Mouse (Mus musculus) ovary, postnatal 36 days (tissue): ENCODE measurements around the gene Zswim8.

Experiments used
- DNase-seq: peaks from one replicate; pipeline ENCODE4 v3.0.0; 2022; ENCODE audit warnings: low spot score, mixed read lengths

Zswim8 gene

DNA sequence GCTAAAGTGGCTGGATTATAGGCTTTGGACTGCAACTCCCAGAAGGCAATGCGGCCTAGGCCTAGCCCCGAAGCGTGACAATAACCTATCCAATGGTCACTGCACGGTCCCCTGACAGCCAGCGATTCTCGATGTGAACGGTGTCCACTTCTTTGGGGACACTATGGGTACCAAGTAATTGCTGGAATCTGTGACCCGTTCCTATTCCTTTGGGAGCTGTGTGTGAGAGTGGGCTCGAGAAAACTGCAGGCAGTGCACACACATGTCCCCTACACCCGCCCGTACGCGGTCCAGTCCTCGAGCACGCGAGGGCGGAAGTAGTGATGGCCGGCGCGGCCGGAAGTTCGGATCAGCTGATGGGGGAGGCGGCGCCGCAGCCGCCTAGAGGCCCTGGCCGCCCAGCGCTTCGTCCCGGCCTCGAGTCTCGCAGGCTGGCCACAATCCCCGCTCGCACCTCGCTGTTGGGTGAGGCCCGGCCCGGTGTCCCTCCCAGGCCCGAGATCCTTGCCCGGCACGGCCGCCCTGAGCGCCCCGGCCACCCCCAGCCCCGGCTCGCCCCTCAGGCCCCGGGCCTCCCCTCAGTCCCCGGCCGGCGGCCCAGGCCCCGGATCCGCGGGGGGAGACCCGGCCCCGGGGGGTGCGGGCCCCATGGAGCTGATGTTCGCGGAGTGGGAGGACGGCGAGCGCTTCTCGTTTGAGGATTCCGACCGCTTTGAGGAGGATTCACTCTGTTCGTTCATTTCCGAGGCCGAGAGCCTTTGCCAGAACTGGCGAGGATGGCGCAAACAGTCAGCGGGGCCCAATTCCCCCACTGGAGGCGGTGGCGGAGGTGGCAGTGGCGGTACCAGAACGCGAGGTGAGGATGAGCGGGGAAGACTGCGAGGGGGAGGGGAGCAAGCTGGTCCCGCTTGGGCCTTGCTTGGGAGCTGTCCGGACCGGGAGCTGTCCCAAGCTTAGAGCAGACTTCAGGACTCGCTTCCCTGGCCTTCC, at the start of gene Zswim8:
Gene Zswim8, plus strand, starts transcription at position 352 of the 990 bp plus-strand sequence.
- DNase-seq = peak; percentile 89

DNA sequence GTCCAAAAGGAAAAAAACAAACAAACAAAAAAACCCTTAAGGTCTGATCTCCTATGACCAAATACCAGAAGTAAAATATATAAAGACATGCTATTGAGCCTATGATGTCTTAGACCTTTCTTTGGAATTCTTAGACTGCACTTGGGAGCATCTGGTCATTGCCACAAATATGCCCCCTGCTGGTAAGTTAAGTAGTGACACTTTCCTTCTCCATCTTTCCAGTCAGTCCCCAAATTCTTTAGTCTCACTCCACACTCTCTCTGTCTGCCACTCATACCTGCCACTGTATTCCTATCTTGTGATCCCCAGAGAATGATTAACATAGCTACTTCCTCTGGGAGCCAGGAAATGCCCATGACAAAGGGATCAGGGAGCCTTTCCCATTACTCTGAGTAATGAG, 49.0 kb upstream of the Zswim8 start:
- no peak for DNase-seq

DNA sequence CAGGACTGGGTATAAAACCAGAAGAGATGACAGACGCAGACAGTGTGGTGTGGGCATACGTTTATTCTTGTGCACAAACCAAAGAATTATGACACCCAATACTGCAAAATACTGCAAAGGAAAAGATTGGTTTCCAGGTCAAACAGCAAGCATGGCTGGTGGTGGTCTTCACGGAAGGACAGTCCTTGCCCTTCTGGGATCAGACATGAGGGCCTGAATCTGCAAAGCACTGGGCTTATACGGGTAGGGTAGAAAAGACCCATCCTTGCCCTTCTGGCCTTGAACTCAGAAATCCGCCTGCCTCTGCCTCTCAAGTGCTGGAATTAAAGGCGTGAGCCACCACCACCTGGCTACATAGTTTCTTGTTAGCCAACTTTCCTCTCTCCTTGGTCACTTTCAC, 48.5 kb upstream of the Zswim8 start:
- no peak for DNase-seq

DNA sequence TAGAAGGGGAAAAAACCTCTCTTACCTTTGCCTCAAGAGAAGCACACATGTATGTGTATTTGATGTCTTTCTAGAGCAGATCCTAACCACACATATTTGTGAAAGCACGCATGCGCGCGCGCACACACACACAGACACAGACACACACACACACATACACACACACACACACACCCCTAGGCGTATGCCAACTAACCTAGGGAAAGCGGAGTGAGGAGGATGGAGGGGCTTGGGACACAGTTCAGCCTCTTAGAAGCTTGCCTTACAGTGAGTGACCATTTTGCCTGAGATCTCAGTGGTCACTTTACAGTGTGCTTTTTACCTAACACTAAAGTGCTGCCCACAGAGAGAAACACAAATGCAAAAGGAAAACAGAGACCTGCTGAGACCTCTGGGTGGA, 47.7 kb upstream of the Zswim8 start:
- no peak for DNase-seq

DNA sequence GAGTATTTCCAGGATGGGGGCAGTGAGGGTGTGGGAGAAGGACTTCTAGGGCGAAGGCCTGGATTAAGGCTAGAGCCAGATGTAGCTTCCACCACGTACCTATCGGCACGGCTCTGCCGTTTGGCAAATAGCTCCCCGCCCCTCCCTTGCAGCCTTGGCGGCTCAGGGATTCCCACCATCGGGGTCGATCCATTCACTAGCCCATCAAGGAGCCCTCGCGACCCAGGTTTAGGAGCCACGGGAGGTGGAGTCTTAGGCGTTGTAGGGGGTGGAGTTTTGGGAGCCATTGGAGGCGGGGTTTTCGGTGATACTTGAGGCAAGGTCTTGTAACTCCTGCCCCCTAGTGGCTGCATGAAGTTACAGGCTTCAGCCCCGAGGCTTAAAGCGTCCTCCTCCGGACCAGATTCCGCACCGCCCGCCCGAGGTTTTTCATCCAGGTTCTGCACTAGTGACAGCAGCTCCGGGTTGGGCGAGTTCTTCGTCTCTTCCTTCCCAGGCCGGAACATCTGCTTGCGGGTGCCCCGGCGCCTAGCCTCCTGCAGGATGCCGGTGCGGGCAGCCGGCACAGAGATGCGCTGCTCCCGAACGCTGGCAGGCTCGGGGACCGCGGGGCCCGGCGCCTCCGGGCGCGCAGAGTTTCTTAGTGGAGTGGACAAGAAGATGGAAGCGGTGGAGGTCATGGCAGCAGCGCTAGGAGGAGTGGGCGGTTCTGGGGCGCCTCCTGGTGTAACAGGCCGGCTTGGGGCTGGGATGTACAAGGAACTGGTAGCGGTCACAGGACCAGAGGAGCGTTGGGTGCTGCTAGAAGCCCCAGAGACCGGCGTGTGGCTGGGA, 46.3 kb upstream of the Zswim8 start:
- DNase-seq = peak; percentile 88

DNA sequence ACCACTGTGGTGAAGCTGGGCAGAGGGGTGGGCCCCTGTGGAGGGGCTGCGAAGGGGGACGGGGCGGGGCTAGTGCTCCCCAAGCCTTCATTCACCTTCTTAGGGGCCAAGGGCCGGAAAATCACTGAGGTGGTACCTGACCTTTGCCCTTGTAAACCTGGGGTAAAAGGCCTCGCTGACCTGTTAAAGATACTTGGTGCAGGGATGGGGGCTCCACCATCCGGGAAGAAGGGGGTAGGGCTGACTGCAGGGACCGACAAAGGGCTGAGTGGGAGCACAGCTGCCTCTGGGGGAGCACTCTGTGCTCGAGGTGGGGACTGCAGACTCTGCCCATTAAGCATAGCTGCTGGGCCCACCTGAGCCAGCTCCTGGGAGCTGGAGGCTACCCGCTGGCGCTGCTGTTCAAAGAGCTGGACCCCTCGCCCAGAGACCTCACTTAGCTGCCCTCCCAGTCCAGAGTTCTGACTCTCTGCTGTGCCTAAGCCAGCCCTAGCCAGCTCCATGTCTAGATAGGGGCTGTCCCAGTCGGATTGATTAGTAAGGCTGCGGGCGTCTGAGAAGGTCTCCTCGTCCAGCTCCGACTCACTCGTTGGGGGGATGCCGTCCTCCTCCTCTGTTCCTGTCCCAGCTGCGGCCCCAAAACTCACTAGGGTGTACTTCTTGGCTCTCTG, 45.6 kb upstream of the Zswim8 start:
- no peak for DNase-seq

DNA sequence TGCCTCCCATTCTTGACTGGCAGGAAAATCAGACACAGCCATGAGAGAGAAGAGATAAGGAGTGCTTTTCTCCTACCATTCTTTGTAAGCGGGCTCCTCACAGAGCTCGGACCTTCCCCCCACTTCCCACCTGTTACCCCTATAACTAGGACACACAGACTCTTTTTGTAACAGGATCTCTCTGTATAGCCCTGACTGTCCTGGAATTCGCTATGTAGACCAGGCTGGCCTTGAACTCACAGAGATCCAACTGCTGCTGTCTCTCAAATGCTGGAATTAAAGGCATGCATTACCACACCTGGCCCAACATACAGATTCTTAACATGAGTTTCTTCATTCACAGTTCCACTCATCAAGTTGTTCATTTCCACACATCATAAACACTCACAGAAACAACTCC, 44.6 kb upstream of the Zswim8 start:
- DNase-seq = no peak

DNA sequence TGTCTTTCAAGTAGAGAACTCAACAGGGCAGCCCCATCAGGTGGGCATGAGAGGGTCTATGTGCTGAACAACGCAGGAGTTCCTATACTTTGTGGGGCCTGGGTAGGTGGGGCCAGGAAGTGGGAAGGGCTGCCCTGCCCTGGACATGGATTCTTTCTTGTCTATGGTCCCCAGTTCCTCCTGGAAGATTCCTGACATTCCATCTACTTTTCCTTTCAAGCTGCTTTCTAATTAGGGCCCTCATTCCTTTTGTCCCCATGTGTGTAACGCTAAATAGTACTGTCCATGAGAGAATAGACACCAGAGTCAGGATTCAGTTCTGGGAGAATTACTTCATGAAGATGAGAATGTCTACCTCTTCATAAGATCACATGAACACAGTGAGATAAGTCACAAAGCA, 43.8 kb upstream of the Zswim8 start:
- no peak for DNase-seq

DNA sequence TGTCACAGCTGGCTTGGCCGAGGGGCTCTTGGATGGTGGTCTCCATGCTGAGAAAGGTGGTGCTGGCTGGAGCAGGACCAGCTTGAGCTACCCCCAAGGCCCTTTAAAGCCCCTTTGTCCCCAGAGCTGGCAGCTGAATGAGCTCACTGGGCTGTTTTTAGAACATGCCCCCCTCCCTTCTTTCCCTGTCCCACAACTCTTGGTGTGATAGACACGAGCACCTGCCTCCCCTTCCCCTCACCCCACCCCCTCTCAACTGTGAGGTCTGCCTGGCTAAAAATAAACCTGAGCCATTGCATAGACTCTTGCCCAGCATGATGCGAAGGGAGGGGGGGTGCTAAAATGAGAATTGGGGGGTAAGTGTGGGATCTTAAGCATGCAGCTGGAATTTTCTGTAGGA, 42.9 kb upstream of the Zswim8 start:
- DNase-seq = no peak

DNA sequence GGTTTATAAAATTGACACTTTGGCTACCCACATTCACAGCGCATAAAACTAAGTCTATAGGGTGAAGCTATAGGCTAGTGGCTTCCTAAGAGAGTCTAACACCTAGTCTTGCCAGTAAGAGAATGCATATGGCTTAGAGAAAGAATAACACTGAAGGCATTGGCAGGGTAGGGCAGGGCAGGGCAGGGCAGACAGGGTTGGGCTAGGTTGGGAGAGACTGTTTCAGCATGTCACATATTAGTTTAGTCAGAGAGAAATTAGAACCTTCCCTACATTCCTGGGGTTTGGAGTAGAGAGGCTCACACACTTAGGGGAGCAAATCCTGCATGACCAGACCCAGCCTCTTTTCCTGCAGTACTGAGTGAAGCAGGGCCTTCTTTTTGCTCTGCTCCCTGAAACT, 39.9 kb upstream of the Zswim8 start:
- no peak for DNase-seq

DNA sequence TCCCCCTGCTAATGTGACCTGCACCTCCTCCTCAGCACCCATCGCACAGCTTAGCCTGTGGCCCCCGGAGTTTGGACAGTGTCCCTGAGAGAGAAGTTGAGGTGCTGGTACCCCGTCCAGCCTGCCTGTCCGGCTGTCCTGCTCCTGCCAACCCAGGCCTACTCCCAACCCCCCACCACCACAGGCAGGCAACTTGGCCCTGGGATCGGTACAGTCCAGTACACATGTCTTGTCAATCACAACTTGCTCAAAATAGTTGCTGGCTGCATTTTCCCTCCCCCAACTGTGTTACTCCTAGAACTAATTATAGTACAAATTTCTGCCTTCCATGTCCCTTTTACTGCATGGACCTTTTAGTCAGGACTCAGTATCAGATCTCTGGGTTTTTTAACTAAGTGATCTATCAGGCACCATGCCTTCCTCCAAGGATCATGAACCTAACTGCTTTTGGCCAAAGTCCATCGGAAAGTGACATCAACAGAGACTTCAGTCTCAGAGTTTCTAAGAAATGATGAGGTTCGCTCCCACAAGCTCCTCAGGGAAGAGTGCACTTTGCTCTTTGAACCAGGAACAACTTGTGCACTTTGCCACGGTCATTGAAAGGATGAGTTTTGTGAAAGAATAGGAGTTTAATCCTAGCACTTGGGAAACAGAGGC, 39.1 kb upstream of the Zswim8 start, which contains the start of gene Synpo2l:
Gene Synpo2l, minus strand, starts transcription at position 201 of the 657 bp plus-strand sequence.
- no peak for DNase-seq

DNA sequence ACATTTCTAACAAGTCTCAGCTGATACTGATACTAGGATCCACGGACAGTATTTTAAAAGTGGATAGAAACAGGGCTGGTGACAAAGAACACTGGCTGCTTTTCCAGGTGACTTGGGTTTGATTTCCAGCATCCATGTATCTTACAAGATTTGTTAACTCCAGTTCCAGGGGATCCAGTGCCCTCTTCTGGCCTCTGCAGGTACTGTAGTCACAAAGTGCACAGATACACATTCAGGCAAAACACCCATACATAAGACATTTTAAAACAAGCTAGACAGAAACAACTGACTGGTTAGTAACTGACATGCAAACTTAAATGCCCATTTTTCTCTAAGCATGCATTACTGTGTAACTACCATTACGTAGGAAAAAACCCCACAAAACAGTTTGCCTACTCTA, 34.4 kb upstream of the Zswim8 start:
- no peak for DNase-seq

DNA sequence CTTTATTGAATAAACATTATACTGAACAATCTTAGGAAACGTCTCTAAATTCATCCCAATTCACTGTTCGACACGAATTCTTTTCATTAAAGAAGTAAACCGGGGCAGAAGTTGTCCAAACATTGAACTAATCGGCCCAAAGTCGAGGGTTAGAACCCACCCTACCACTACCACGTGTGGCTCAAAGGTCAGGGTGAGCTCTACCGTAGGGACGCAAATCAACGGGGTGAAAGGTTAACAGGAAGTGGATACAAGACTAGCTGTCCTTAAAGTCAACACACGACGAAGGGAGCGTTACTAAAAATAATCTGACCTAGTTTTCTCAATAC, 33.7 kb upstream of the Zswim8 start:
- peak; percentile 36 for DNase-seq

DNA sequence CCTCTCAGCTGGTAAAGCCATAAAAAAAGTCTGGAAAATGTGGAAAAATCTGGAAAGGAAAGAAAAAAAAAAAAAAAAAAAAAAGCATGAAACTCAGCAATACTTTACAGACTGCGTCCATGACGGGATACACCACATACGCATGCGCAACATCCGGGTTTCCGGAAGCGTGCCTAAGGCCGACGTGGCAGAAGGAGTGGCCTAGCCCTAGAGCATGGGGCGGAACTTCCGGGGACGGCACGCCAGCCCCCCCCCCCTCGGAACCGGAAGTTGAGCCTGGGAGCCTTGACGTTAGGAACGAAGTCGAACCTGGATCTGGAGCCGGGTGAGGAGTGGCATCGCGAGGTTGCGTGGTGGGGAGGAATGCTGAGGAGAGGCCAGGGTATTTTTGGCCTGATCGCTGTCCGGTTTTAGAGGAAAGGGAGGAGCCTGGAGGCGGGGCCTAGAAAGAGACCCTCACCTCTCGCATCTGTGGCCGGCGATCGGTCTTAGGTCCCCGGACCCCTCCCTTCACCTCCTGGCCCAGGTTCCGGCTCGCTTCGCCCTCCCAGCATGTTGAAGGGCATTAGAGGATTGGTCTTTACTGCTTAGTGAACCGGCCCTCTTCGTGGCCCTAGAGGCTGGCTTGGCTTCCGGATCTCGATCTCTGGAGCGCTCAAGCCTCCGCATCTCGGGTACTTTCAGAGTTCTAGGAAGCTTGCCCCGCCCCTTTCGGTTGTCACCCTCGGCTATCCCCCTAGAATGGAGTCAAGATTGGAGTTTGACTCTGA, 33.1 kb upstream of the Zswim8 start, which contains the start of gene Sec24c:
Gene Sec24c, plus strand, starts transcription at position 245 of the 770 bp plus-strand sequence.
- peak; percentile 98 for DNase-seq

DNA sequence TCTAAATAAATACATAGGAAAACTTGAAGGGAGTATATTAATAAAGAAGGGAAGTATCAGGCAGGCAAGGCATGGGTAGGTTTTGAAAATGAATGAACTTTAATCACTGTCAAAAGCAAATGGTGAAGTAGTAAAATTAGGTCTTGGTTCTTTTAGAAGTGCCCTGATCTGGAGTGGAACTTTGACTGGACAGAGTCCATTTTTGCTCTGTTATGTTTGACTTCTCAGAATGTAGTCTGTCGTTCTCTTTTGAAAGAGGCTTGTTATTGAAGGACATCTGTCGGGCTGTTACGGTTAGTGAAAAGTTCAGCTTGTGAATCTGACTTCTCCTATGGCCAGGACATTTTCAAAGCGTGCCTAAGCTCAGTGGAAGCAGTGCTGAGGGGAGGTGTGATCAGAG, 29.4 kb upstream of the Zswim8 start:
- DNase-seq = no peak

DNA sequence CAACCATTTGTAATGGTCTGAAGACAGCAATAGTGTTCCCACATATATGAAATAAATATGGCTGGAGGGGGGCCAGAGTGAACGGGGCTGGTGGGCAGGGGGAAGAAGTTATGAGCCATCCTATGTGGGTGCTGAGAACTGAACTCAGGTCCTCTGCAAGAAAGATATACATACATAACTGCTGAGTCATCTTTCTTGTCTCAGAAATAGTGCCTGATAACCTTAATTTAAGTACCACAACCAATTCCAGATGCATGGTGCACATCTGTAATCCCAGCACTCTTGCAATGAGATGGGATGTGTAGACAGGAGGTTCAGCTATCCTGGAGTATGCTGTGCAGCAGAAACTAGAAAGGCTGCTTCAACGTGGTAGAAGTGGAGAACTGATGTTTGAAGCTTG, 25.6 kb upstream of the Zswim8 start:
- DNase-seq = no peak

DNA sequence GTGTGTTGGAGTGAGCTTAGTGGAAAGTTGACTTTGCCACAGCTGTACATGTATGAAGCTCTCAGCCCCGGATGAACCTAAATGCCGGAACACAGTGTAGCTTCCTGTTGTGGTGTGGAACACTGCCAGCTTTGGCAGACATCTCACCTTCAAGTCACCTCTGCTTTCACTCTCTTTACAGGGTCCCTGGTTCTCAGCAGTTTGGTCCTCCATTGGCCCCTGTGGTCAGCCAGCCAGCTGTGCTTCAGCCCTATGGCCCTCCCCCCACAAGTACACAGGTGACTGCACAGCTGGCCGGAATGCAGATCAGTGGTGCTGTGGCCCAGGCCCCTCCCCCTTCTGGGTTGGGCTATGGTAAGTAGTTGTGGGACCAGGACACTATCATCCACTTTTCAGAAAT, 24.9 kb upstream of the Zswim8 start:
- no peak for DNase-seq

DNA sequence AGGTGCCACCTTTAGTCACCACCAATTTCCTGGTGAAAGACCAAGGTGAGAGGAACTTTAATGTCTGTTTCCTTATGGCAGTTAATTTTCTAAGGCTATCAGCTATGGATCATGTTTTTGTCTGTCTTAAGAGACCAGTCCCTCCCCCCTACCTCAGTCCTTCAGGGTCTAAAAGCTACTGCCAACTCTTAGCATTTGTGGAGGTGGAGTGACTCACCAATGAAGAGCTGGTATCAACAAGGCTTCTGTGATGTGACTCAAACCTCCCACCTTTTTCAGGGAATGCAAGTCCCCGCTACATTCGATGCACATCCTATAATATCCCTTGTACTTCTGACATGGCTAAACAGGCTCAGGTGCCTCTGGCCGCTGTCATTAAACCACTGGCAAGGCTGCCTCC, 20.8 kb upstream of the Zswim8 start:
- no peak for DNase-seq

DNA sequence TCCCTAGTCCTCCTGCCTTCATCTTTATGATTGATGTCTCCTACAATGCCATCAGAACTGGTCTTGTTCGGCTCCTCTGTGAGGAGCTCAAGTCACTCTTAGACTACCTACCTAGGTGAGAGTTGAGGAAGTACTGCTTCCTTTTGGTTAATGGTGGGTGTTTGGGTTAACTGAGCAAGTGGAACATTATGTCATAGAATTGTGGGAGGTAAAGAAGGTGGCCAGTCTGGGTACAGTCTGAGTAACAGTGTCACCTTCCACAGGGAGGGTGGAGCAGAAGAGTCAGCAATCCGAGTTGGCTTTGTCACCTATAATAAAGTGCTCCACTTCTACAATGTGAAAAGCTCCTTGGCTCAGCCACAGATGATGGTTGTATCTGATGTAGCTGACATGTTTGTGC, 18.3 kb upstream of the Zswim8 start:
- no peak for DNase-seq

DNA sequence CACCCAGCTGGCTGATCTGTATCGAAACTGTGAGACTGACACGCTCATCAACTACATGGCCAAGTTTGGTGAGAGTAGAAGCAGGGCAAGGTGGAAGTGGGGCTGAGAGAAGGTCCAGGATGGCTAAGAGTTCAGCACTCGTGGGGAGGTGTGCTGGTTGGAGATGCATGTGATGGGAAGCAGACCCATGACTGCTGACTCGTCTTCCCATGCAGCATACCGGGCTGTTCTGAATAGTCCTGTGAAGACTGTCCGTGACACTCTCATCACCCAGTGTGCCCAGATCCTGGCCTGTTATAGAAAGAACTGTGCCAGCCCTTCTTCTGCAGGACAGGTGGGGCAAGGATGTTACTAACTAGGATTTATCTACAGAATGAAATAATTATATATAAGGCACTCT, 15.6 kb upstream of the Zswim8 start:
- no peak for DNase-seq

DNA sequence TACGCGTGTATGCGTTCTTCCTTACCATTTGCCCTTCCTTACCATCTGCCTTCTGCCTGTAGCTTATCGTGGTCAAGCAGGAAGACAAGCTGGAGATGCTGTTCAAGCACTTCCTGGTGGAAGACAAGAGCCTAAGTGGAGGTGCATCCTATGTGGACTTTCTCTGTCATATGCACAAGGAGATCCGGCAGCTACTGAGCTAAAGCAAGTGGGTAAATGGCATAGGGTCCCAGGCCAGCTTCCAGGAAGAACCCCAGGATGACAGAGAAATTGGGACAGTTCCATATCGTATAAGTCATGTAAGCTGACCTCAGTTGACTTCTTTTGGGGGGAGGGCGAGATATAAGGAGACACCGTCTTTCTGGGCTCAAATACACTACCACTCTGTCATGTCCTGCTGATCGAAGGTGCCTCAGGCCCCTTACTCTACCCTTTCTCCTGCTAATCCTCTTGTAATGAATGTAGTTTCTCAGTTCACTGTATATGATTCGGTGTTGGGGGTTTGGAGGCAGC, 13.7 kb upstream of the Zswim8 start:
- DNase-seq = no peak
